Mouse (Mus musculus): Measurements from ENCODE around the gene Mtx1. TPM values are rescaled to one million over a fixed set of nuclear protein-coding genes. Genes with fewer than 3 reads are reported as not detected.

Gene Mtx1
- polyA plus RNA-seq, 1 experiment: 224 TPM

- under 1% methylated on average over 20 of the region's 20 CpGs for WGBS
- DNase-seq: peak; percentile 90
- Histone ChIP-seq H3K4me1 (replicated peaks; ENCODE audit: control insufficient read depth, insufficient read depth, low read length) (peaks cover 16% of the 10 kb centered on the region), H3K27ac (ENCODE audit: control insufficient read depth, insufficient read depth, low read length) (no peak overlapping the region), H3K4me3 (ENCODE audit: control insufficient read depth, insufficient read depth, low read length) (peak overlapping the region; percentile 49), H3K36me3 (ENCODE audit: control insufficient read depth, insufficient read depth, low read length) (no peaks in the 10 kb centered on the region), H3K27me3 (ENCODE audit: control insufficient read depth, insufficient read depth, low read length) (no peaks in the 10 kb centered on the region)
- TF ChIP-seq POLR2A (IDR thresholded peaks at IDR 0.05; ENCODE audit: control insufficient read depth, extremely low read depth, insufficient read depth, low read length, poor library complexity): no peak
- TF ChIP-seq CTCF (IDR thresholded peaks at IDR 0.05; ENCODE audit: borderline replicate concordance, control insufficient read depth, extremely low read depth, insufficient read depth, low read length, poor library complexity): peak; percentile 96
Measured at GRCm38 (mm10) chr3:89228180-89228549, 1.3 kb upstream of the Mtx1 start.

- no peaks in the 10 kb centered on the region for H3K36me3 ChIP-seq (ENCODE audit: control insufficient read depth, insufficient read depth, low read length)
- peaks cover 16% of the 10 kb centered on the region for H3K4me1 ChIP-seq (replicated peaks; ENCODE audit: control insufficient read depth, insufficient read depth, low read length)
- WGBS: 2% methylated on average over 41 of the region's 41 CpGs
- H3K4me3 ChIP-seq (ENCODE audit: control insufficient read depth, insufficient read depth, low read length): peak overlapping the region; percentile 24
- TF ChIP-seq CTCF (IDR thresholded peaks at IDR 0.05; ENCODE audit: borderline replicate concordance, control insufficient read depth, extremely low read depth, insufficient read depth, low read length, poor library complexity) (0 out of 2 replicates have a peak, but pooled peaks have one; percentile 14), POLR2A (IDR thresholded peaks at IDR 0.05; ENCODE audit: control insufficient read depth, extremely low read depth, insufficient read depth, low read length, poor library complexity) (0 out of 2 replicates have a peak, but pooled peaks have one; percentile 24)
- H3K27ac ChIP-seq (ENCODE audit: control insufficient read depth, insufficient read depth, low read length): no peak overlapping the region
- no peaks in the 10 kb centered on the region for H3K27me3 ChIP-seq (ENCODE audit: control insufficient read depth, insufficient read depth, low read length)
- DNase-seq: peak; percentile 51
Measured at GRCm38 (mm10) chr3:89227307-89228179, 655 bp upstream of the Mtx1 start.

DNA sequence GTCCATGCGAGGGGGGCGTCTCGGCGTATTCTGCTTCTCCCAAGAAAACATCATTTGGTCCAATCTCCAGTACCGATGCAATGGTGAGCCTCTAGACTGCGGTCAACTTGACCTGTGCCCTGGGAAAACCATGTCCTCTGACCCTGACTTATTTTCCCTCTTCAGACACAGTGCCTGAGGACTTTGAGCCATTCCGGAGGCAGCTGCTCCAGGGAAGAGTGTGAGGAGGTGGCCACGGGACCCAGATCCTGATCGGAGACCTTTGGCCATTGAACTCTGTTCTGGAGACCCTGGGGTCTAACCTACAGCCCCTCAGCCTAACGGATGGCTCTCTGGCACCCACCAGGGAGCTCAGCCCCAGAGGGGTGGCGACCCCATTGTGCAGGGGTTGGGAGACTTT is 527 bp downstream of the Mtx1 start:
- 95% methylated on average over 11 of the region's 11 CpGs for WGBS
- no peak for TF ChIP-seq POLR2A (IDR thresholded peaks at IDR 0.05; ENCODE audit: control insufficient read depth, extremely low read depth, insufficient read depth, low read length, poor library complexity)
- DNase-seq: no peak
- H3K27ac ChIP-seq (ENCODE audit: control insufficient read depth, insufficient read depth, low read length): no peak overlapping the region
- peaks cover 16% of the 10 kb centered on the region for H3K4me1 ChIP-seq (replicated peaks; ENCODE audit: control insufficient read depth, insufficient read depth, low read length)
- H3K4me3 ChIP-seq (ENCODE audit: control insufficient read depth, insufficient read depth, low read length): no peak overlapping the region
- H3K36me3 ChIP-seq (ENCODE audit: control insufficient read depth, insufficient read depth, low read length): no peaks in the 10 kb centered on the region
- no peaks in the 10 kb centered on the region for H3K27me3 ChIP-seq (ENCODE audit: control insufficient read depth, insufficient read depth, low read length)

GRCm38 (mm10) chr3:89225918-89226317 is 970 bp downstream of the Mtx1 start:
- Histone ChIP-seq H3K27ac (ENCODE audit: control insufficient read depth, insufficient read depth, low read length) (no peak overlapping the region), H3K4me3 (ENCODE audit: control insufficient read depth, insufficient read depth, low read length) (no peak overlapping the region)

DNA sequence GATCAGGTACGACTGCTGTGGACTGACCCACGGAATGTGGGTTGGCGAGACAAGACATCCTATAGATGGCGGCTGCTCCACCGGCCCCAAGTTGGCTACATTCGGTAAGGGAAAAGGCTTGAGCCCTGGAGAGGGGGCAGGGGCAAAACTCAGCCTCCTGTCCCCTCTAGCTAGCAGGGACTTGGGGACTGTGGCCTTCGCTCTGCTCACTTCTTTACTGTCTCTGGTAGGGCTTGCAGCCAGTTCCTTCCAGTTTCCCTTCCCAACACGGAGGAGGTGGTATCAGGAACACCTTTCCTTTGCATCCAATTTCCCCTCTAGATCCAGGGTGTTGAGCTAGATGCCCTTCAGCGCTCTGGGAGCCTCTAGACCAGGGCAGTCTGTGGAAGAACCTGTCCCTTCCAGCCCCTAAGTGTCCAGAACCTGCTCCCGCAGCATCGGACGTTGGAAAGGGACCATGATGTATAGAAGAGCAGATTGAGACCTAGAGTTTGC is 1.5 kb downstream of the Mtx1 start:
- 91% methylated on average over 12 of the region's 12 CpGs for WGBS
- peaks cover 16% of the 10 kb centered on the region for H3K4me1 ChIP-seq (replicated peaks; ENCODE audit: control insufficient read depth, insufficient read depth, low read length)
- H3K4me3 ChIP-seq (ENCODE audit: control insufficient read depth, insufficient read depth, low read length): no peak overlapping the region

More at GRCm38 (mm10) chr3:89225918-89226317, 970 bp downstream of the Mtx1 start:
- WGBS: 71% methylated on average over 4 of the region's 4 CpGs
- Histone ChIP-seq H3K36me3 (ENCODE audit: control insufficient read depth, insufficient read depth, low read length) (no peaks in the 10 kb centered on the region), H3K27me3 (ENCODE audit: control insufficient read depth, insufficient read depth, low read length) (no peaks in the 10 kb centered on the region), H3K4me1 (replicated peaks; ENCODE audit: control insufficient read depth, insufficient read depth, low read length) (peaks cover 16% of the 10 kb centered on the region)
- no peak for TF ChIP-seq POLR2A (IDR thresholded peaks at IDR 0.05; ENCODE audit: control insufficient read depth, extremely low read depth, insufficient read depth, low read length, poor library complexity)
- DNase-seq: no peak

GRCm38 (mm10) chr3:89224796-89225195 is 2.1 kb downstream of the Mtx1 start:
- TF ChIP-seq CTCF (IDR thresholded peaks at IDR 0.05; ENCODE audit: borderline replicate concordance, control insufficient read depth, extremely low read depth, insufficient read depth, low read length, poor library complexity) (no peak), POLR2A (IDR thresholded peaks at IDR 0.05; ENCODE audit: control insufficient read depth, extremely low read depth, insufficient read depth, low read length, poor library complexity) (no peak)
- H3K27ac ChIP-seq (ENCODE audit: control insufficient read depth, insufficient read depth, low read length): no peak overlapping the region
- H3K36me3 ChIP-seq (ENCODE audit: control insufficient read depth, insufficient read depth, low read length): no peaks in the 10 kb centered on the region
- DNase-seq: no peak
- H3K27me3 ChIP-seq (ENCODE audit: control insufficient read depth, insufficient read depth, low read length): no peaks in the 10 kb centered on the region
- H3K4me1 ChIP-seq (replicated peaks; ENCODE audit: control insufficient read depth, insufficient read depth, low read length): peaks cover 16% of the 10 kb centered on the region
- WGBS: 88% methylated on average over 11 of the region's 11 CpGs
- H3K4me3 ChIP-seq (ENCODE audit: control insufficient read depth, insufficient read depth, low read length): no peak overlapping the region

More for the DNA sequence above, 1.5 kb downstream of the Mtx1 start:
- Histone ChIP-seq H3K27ac (ENCODE audit: control insufficient read depth, insufficient read depth, low read length) (no peak overlapping the region), H3K27me3 (ENCODE audit: control insufficient read depth, insufficient read depth, low read length) (no peaks in the 10 kb centered on the region), H3K36me3 (ENCODE audit: control insufficient read depth, insufficient read depth, low read length) (no peaks in the 10 kb centered on the region)
- DNase-seq: no peak
- TF ChIP-seq POLR2A (IDR thresholded peaks at IDR 0.05; ENCODE audit: control insufficient read depth, extremely low read depth, insufficient read depth, low read length, poor library complexity): no peak
- no peak for TF ChIP-seq CTCF (IDR thresholded peaks at IDR 0.05; ENCODE audit: borderline replicate concordance, control insufficient read depth, extremely low read depth, insufficient read depth, low read length, poor library complexity)

All from thymus, adult 2 months (tissue).